Mouse (Mus musculus): ENCODE measurements at regions not wholly inside any gene's neighbourhood (a gene's known extent, or its start where the extent isn't known, plus 50 kb on each side); places are given as distances from the start of the nearest gene placed in this dataset.

- no peak for TF ChIP-seq POLR2A (IDR thresholded peaks at IDR 0.05; ENCODE audit: insufficient read depth, low read depth, low read length)
- no peak for TF ChIP-seq CTCF (IDR thresholded peaks at IDR 0.05)
- no peak for TF ChIP-seq EP300 (IDR thresholded peaks at IDR 0.05; ENCODE audit: insufficient read depth, low read depth, low read length)
Measured at GRCm38 (mm10) chr4:95192562-95192961, 140.5 kb upstream of the Jun start.
